Mouse (Mus musculus) hindbrain, embryonic 16.5 days (tissue): ENCODE measurements at regions not wholly inside any gene's neighbourhood (a gene's known extent, or its start where the extent isn't known, plus 50 kb on each side); places are given as distances from the start of the nearest gene placed in this dataset.

ENCODE experiments used
- ATAC-seq: fragments of 200-750 bp; cut with Nextera tagmentation; 2 replicates; pipeline ENCODE4 v1.8.0; 2017; ENCODE audit warnings: moderate TSS enrichment, moderate library complexity
- H3K27ac ChIP-seq: fragments of 300-500 bp; sonication (generic); 2 replicates; pipeline ENCODE4 v1.5.1; 2014; ENCODE audit warnings: low read depth, mild to moderate bottlenecking, control low read depth, low read length, moderate library complexity
- H3K27me3 ChIP-seq: fragments of 300-500 bp; sonication (generic); replicated peaks from 2 replicates; pipeline ENCODE4 v1.6.1; 2014; ENCODE audit warnings: low read length; ENCODE audit not compliant: control insufficient read depth, insufficient read depth
- H3K36me3 ChIP-seq: fragments of 300-500 bp; sonication (generic); 2 replicates; pipeline ENCODE4 v1.6.1; 2014; ENCODE audit warnings: mild to moderate bottlenecking, low read length, moderate library complexity, mixed read lengths; ENCODE audit not compliant: control insufficient read depth, insufficient read depth
- H3K4me1 ChIP-seq: fragments of 300-500 bp; sonication (generic); 2 replicates; pipeline ENCODE4 v1.6.1; 2014; ENCODE audit warnings: low read depth, low read length; ENCODE audit not compliant: control insufficient read depth, insufficient read depth
- H3K4me2 ChIP-seq: fragments of 300-500 bp; sonication (generic); 2 replicates; pipeline ENCODE4 v1.6.1; 2014; ENCODE audit warnings: mild to moderate bottlenecking, low read length, control low read depth, moderate library complexity
- H3K4me3 ChIP-seq: fragments of 300-500 bp; sonication (generic); 2 replicates; pipeline ENCODE4 v1.5.1; 2014; ENCODE audit warnings: mild to moderate bottlenecking, low read length, control low read depth, moderate library complexity
- H3K9ac ChIP-seq: fragments of 300-500 bp; sonication (generic); 2 replicates; pipeline ENCODE4 v1.6.1; 2014; ENCODE audit warnings: low read depth, mild to moderate bottlenecking, control low read depth, low read length, moderate library complexity
- H3K9me3 ChIP-seq: fragments of 300-500 bp; sonication (generic); 2 replicates; pipeline ENCODE4 v1.6.1; 2014; ENCODE audit warnings: mild to moderate bottlenecking, low read length, moderate library complexity; ENCODE audit not compliant: control insufficient read depth
- WGBS: fragments of 180-500 bp; shearing (Covaris S2); extraction: QIAGEN DNeasy Blood & Tissue Kit; methylation state at CpG from one replicate; pipeline ENCODE4 v1.1.7; 2014; 5-methylcytosine and 5-hydroxymethylcytosine counted together

GRCm38 (mm10) chr4:143027292-143027691, 185.5 kb downstream of the Prdm2 start:
- ATAC-seq = peak; percentile 77
- H3K4me1 ChIP-seq = no peaks in the 10 kb centered on the region
- no peak overlapping the region for H3K4me2 ChIP-seq
- no peaks in the 10 kb centered on the region for H3K9me3 ChIP-seq
- no peak overlapping the region for H3K27ac ChIP-seq
- WGBS = 9% methylated on average over 5 of the region's 5 CpGs
- no peaks in the 10 kb centered on the region for H3K36me3 ChIP-seq
- H3K4me3 ChIP-seq = no peak overlapping the region
- H3K27me3 ChIP-seq = no peaks in the 10 kb centered on the region
- no peak overlapping the region for H3K9ac ChIP-seq

- Histone ChIP-seq H3K36me3 (no peaks in the 10 kb centered on the region), H3K9ac (no peak overlapping the region), H3K27me3 (0 out of 2 replicates have a peak, but pooled peaks cover 2% of the 10 kb centered on the region), H3K4me3 (no peak overlapping the region), H3K4me2 (no peak overlapping the region), H3K9me3 (no peaks in the 10 kb centered on the region), H3K27ac (no peak overlapping the region), H3K4me1 (peaks cover 10% of the 10 kb centered on the region)
- 41% methylated on average over 10 of the region's 10 CpGs for WGBS
- ATAC-seq = peak; percentile 79
Measured at GRCm38 (mm10) chr4:143021242-143021881, 191.4 kb downstream of the Prdm2 start.

- Histone ChIP-seq H3K27me3 (0 out of 2 replicates have a peak, but pooled peaks cover 2% of the 10 kb centered on the region), H3K27ac (no peak overlapping the region), H3K9ac (no peak overlapping the region), H3K4me3 (no peak overlapping the region), H3K36me3 (no peaks in the 10 kb centered on the region), H3K4me1 (peaks cover 10% of the 10 kb centered on the region), H3K9me3 (no peaks in the 10 kb centered on the region), H3K4me2 (no peak overlapping the region)
- peak; percentile 48 for ATAC-seq
- 57% methylated on average over 4 of the region's 4 CpGs for WGBS
Measured at GRCm38 (mm10) chr4:143020658-143021057, 192.1 kb downstream of the Prdm2 start.

GRCm38 (mm10) chr4:143012900-143013299, 199.9 kb downstream of the Prdm2 start:
- Histone ChIP-seq H3K4me1 (peaks cover 4% of the 10 kb centered on the region), H3K36me3 (no peaks in the 10 kb centered on the region), H3K9me3 (no peaks in the 10 kb centered on the region), H3K27me3 (no peaks in the 10 kb centered on the region), H3K27ac (no peak overlapping the region), H3K9ac (no peak overlapping the region), H3K4me2 (no peak overlapping the region), H3K4me3 (no peak overlapping the region)
- ATAC-seq = no peak
- 81% methylated on average over 8 of the region's 8 CpGs for WGBS

GRCm38 (mm10) chr4:143001961-143002360, 210.8 kb downstream of the Prdm2 start:
- H3K4me2 ChIP-seq = no peak overlapping the region
- no peaks in the 10 kb centered on the region for H3K36me3 ChIP-seq
- WGBS = 32% methylated on average over 13 of the region's 13 CpGs
- no peak overlapping the region for H3K4me3 ChIP-seq
- no peak overlapping the region for H3K9ac ChIP-seq
- ATAC-seq = 0 out of 2 replicates have a peak, but pooled peaks have one; percentile 30
- no peaks in the 10 kb centered on the region for H3K9me3 ChIP-seq
- no peaks in the 10 kb centered on the region for H3K4me1 ChIP-seq
- no peak overlapping the region for H3K27ac ChIP-seq
- no peaks in the 10 kb centered on the region for H3K27me3 ChIP-seq

GRCm38 (mm10) chr4:143001486-143001885, 211.3 kb downstream of the Prdm2 start:
- Histone ChIP-seq H3K27ac (no peak overlapping the region), H3K4me3 (no peak overlapping the region), H3K9ac (no peak overlapping the region), H3K4me1 (no peaks in the 10 kb centered on the region), H3K36me3 (no peaks in the 10 kb centered on the region), H3K9me3 (no peaks in the 10 kb centered on the region), H3K27me3 (no peaks in the 10 kb centered on the region), H3K4me2 (no peak overlapping the region)
- ATAC-seq = no peak
- WGBS = 64% methylated on average over 5 of the region's 5 CpGs

GRCm38 (mm10) chr4:142996406-142996805, 216.4 kb downstream of the Prdm2 start:
- H3K27ac ChIP-seq = no peak overlapping the region
- no peaks in the 10 kb centered on the region for H3K27me3 ChIP-seq
- H3K4me2 ChIP-seq = no peak overlapping the region
- ATAC-seq = no peak
- no peaks in the 10 kb centered on the region for H3K36me3 ChIP-seq
- no peaks in the 10 kb centered on the region for H3K4me1 ChIP-seq
- H3K9ac ChIP-seq = no peak overlapping the region
- no peak overlapping the region for H3K4me3 ChIP-seq
- 75% methylated on average over 4 of the region's 4 CpGs for WGBS
- no peaks in the 10 kb centered on the region for H3K9me3 ChIP-seq

GRCm38 (mm10) chr4:142991401-142991800, 221.4 kb downstream of the Prdm2 start:
- peaks cover 3% of the 10 kb centered on the region; the same call in 1 of the 2 replicates for H3K4me1 ChIP-seq
- 80% methylated on average over 4 of the region's 4 CpGs for WGBS
- no peaks in the 10 kb centered on the region for H3K36me3 ChIP-seq
- H3K4me3 ChIP-seq = no peak overlapping the region
- no peak for ATAC-seq
- H3K27ac ChIP-seq = no peak overlapping the region
- H3K27me3 ChIP-seq = no peaks in the 10 kb centered on the region
- no peaks in the 10 kb centered on the region for H3K9me3 ChIP-seq
- H3K4me2 ChIP-seq = no peak overlapping the region
- no peak overlapping the region for H3K9ac ChIP-seq

GRCm38 (mm10) chr4:142989175-142989574, 223.6 kb downstream of the Prdm2 start:
- H3K4me1 ChIP-seq = peaks cover 3% of the 10 kb centered on the region; the same call in 1 of the 2 replicates

More at GRCm38 (mm10) chr4:142989175-142989574, 223.6 kb downstream of the Prdm2 start:
- no peak overlapping the region for H3K4me3 ChIP-seq
- H3K36me3 ChIP-seq = no peaks in the 10 kb centered on the region
- peak; percentile 56; the same call in 1 of the 2 replicates for ATAC-seq
- peak overlapping the region; percentile 25 for H3K4me2 ChIP-seq
- H3K9me3 ChIP-seq = no peaks in the 10 kb centered on the region
- no peaks in the 10 kb centered on the region for H3K27me3 ChIP-seq
- 5% methylated on average over 8 of the region's 8 CpGs for WGBS
- H3K27ac ChIP-seq = no peak overlapping the region
- no peak overlapping the region for H3K9ac ChIP-seq
